Mouse (Mus musculus) small intestine, adult 2 months (tissue): Measurements from ENCODE around the gene Lhfpl2.

Source experiments
- CTCF ChIP-seq: fragments of 200-500 bp; IDR thresholded peaks from 2 replicates; pipeline ENCODE4 v1.5.1; 2012; ENCODE audit warnings: low read depth, mild to moderate bottlenecking, control low read depth, inconsistent platforms, low read length, moderate library complexity, mixed read lengths; ENCODE audit not compliant: insufficient replicate concordance, insufficient read length; ENCODE audit errors: extremely low read depth
- POLR2A ChIP-seq: fragments of 200-500 bp; IDR thresholded peaks from 2 replicates; pipeline ENCODE4 v1.6.1; 2012; ENCODE audit warnings: low read depth, mild to moderate bottlenecking, control low read depth, inconsistent platforms, low read length, moderate library complexity

DNA sequence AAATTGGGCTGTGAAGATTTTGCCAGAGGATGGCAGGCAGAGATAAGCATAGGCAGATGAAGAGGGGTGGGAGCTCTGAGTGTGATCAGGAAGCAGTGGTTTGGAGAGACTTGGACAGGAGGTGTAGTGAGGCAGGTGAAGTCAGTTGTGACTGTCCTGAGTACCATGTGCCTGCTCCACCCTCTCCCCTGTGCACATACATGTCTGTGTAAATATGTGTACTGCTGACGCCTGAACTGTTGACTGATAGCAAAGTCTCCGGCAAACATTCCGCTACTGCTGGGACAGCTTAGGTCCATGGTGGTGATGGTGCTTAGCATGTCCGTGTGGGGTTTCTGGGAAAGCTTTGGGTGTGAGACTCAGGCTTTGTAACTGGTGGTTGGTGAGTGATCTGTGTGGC lies 73.5 kb downstream of the Lhfpl2 start:
- TF ChIP-seq CTCF (no peak), POLR2A (no peak)
